Mouse (Mus musculus) CH12.LX (cell line): ENCODE results near the gene Zic5. TPM values are rescaled to one million over a fixed set of nuclear protein-coding genes. Genes with fewer than 3 reads are reported as not detected.

Experiments
- DNase-seq: peaks from one replicate; pipeline ENCODE4 v3.0.0-alpha.2; 2013; ENCODE audit errors: extremely low read depth
- H3K27ac ChIP-seq: 2 replicates; pipeline ENCODE4 v1.5.1; 2012; ENCODE audit warnings: low read depth, mild to moderate bottlenecking, control low read depth, moderate library complexity; ENCODE audit not compliant: insufficient read depth
- H3K27me3 ChIP-seq: replicated peaks from 2 replicates; pipeline ENCODE3; 2012; ENCODE audit warnings: inconsistent platforms
- H3K36me3 ChIP-seq, 2 experiments: replicated peaks in 1 of 2; 2 replicates each; pipeline versions ENCODE3 to v1.6.1; 2012; ENCODE audit warnings: inconsistent platforms in 1 of 2, low read length in 1 of 2, mild to moderate bottlenecking in 1 of 2, mixed read lengths in 1 of 2, moderate library complexity in 1 of 2; ENCODE audit not compliant: control insufficient read depth in 1 of 2, insufficient read depth in 1 of 2
- H3K4me1 ChIP-seq, 2 experiments: 2 replicates each; pipeline ENCODE4 v1.6.1; 2012; ENCODE audit warnings: inconsistent platforms in 1 of 2, moderate library complexity in 1 of 2; ENCODE audit not compliant: insufficient read depth in 2 of 2, control insufficient read depth in 1 of 2
- H3K4me2 ChIP-seq: 2 replicates; pipeline ENCODE4 v1.6.1; 2012; ENCODE audit warnings: low read depth, mild to moderate bottlenecking, control low read depth; ENCODE audit not compliant: poor library complexity, insufficient read depth, severe bottlenecking
- H3K4me3 ChIP-seq, 3 experiments: fragments of 150-350 bp in 1 of 3; sonication (generic) in 1 of 3; replicated peaks in 1 of 3; 2 replicates each; pipeline versions ENCODE3 to v1.5.1; 2011 to 2012; ENCODE audit warnings: low read depth in 2 of 3, low read length in 2 of 3, mild to moderate bottlenecking in 2 of 3, moderate library complexity in 2 of 3, control low read depth in 1 of 3, improper control_type of control experiment in 1 of 3, inconsistent platforms in 1 of 3, mixed read lengths in 1 of 3; ENCODE audit not compliant: poor library complexity in 1 of 3
- H3K79me2 ChIP-seq: replicated peaks from 2 replicates; pipeline ENCODE4 v1.6.1; 2012; ENCODE audit warnings: mild to moderate bottlenecking, moderate library complexity; ENCODE audit not compliant: control insufficient read depth, poor library complexity, insufficient read depth, severe bottlenecking; ENCODE audit errors: extremely low read depth
- H3K9ac ChIP-seq: 2 replicates; pipeline ENCODE4 v1.6.1; 2012; ENCODE audit warnings: low read depth, mild to moderate bottlenecking, control low read depth, moderate library complexity; ENCODE audit not compliant: insufficient read depth
- H3K9me3 ChIP-seq: replicated peaks from 2 replicates; pipeline ENCODE3; 2012; ENCODE audit warnings: low read length, inconsistent platforms, mixed read lengths
- CHD2 ChIP-seq: IDR thresholded peaks from 2 replicates; pipeline ENCODE4 v1.6.1; 2011; ENCODE audit warnings: low read length, improper control_type of control experiment
- CTCF ChIP-seq, 2 experiments: IDR thresholded peaks in 1 of 2; conservative IDR thresholded peaks in 1 of 2; 2 replicates each; pipeline ENCODE4 v1.5.1; 2011 to 2012; ENCODE audit warnings: low read depth in 2 of 2, low read length in 2 of 2, improper control_type of control experiment in 1 of 2, inconsistent platforms in 1 of 2, mild to moderate bottlenecking in 1 of 2, moderate library complexity in 1 of 2
- E2F4 ChIP-seq: IDR thresholded peaks from 2 replicates; pipeline ENCODE4 v1.6.1; 2011; ENCODE audit warnings: low read depth, low read length, improper control_type of control experiment; ENCODE audit not compliant: insufficient replicate concordance
- ETS1 ChIP-seq: conservative IDR thresholded peaks from 2 replicates; pipeline ENCODE4 v1.6.1; 2012; ENCODE audit warnings: low read depth, mild to moderate bottlenecking, inconsistent platforms, low read length, improper control_type of control experiment, moderate library complexity
- IRF4 ChIP-seq: IDR thresholded peaks from 2 replicates; pipeline ENCODE4 v1.6.1; 2014; ENCODE audit warnings: low read depth, mild to moderate bottlenecking, inconsistent platforms, low read length, improper control_type of control experiment
- KAT2A ChIP-seq: IDR thresholded peaks from 2 replicates; pipeline ENCODE4 v1.6.1; 2012; ENCODE audit warnings: low read length, improper control_type of control experiment, inconsistent platforms; ENCODE audit not compliant: insufficient replicate concordance
- MAFK ChIP-seq: IDR thresholded peaks from 2 replicates; pipeline ENCODE4 v1.6.1; 2011; ENCODE audit warnings: low read length, improper control_type of control experiment; ENCODE audit not compliant: insufficient replicate concordance
- MAX ChIP-seq: IDR thresholded peaks from 2 replicates; pipeline ENCODE4 v1.6.1; 2011; ENCODE audit warnings: low read length, improper control_type of control experiment
- MAZ ChIP-seq: IDR thresholded peaks from 2 replicates; pipeline ENCODE4 v1.6.1; 2012; ENCODE audit warnings: low read depth, mild to moderate bottlenecking, inconsistent platforms, low read length, improper control_type of control experiment, moderate library complexity
- MEF2A ChIP-seq: IDR thresholded peaks from 2 replicates; pipeline ENCODE4 v1.6.1; 2014; ENCODE audit warnings: low read depth, mild to moderate bottlenecking, inconsistent platforms, low read length, improper control_type of control experiment, borderline replicate concordance
- NELFE ChIP-seq: IDR thresholded peaks from 2 replicates; pipeline ENCODE4 v1.6.1; 2011; ENCODE audit warnings: low read depth, low read length, improper control_type of control experiment
- POLR2A ChIP-seq: IDR thresholded peaks from 2 replicates; pipeline ENCODE4 v1.6.1; 2011; ENCODE audit warnings: low read depth, mild to moderate bottlenecking, improper control_type of control experiment, low read length
- POLR2AphosphoS2 ChIP-seq: IDR thresholded peaks from 2 replicates; pipeline ENCODE4 v1.6.1; 2011; ENCODE audit warnings: low read depth, low read length, improper control_type of control experiment
- RAD21 ChIP-seq: IDR thresholded peaks from 2 replicates; pipeline ENCODE4 v1.6.1; 2011; ENCODE audit warnings: low read depth, mild to moderate bottlenecking, low read length, improper control_type of control experiment, moderate library complexity
- TCF12 ChIP-seq: IDR thresholded peaks from 2 replicates; pipeline ENCODE4 v1.6.1; 2014; ENCODE audit warnings: low read depth, mild to moderate bottlenecking, inconsistent platforms, low read length, improper control_type of control experiment
- UBTF ChIP-seq: IDR thresholded peaks from 2 replicates; pipeline ENCODE4 v1.6.1; 2012; ENCODE audit warnings: low read depth, mild to moderate bottlenecking, inconsistent platforms, low read length, improper control_type of control experiment, moderate library complexity
- USF1 ChIP-seq: IDR thresholded peaks from 2 replicates; pipeline ENCODE4 v1.6.1; 2014; ENCODE audit warnings: low read depth, mild to moderate bottlenecking, inconsistent platforms, low read length, improper control_type of control experiment
- ZMIZ1 ChIP-seq: IDR thresholded peaks from 2 replicates; pipeline ENCODE4 v1.6.1; 2012; ENCODE audit warnings: low read depth, mild to moderate bottlenecking, inconsistent platforms, low read length, improper control_type of control experiment
- dilution Hi-C: fragments of 300-500 bp; cut with MboI; formaldehyde crosslinking; loops from 2 replicates; pipeline ENCODE4 v1.14.3; 2020; ENCODE audit warnings: low sequenced_read_pairs; ENCODE audit not compliant: extremely low pct_unique_long_range_greater_than_20kb, extremely low pct_ligation_motif_present
- in situ Hi-C: fragments of 300-500 bp; cut with MboI; formaldehyde crosslinking; loops from 3 replicates; pipeline ENCODE4 v1.14.3; 2019; ENCODE audit warnings: low sequenced_read_pairs, low pct_ligation_motif_present, low pct_unique_long_range_greater_than_20kb, mixed read lengths
- polyA plus RNA-seq: library from polyadenylated mRNA; unstranded; fragments of >175 nt; gene quantifications from 2 replicates; pipeline ENCODE4 v1.2.1, GENCODE M21; 2012; ENCODE audit warnings: low read depth; ENCODE audit not compliant: insufficient read length
- total RNA-seq, 2 experiments: library from RNA; depleted of rRNA; stranded (reverse); fragments of 300-350 nt in 1 of 2; fragments of >200 nt in 1 of 2; gene quantifications; 2 replicates each; pipeline ENCODE4 v1.2.3; 2012 to 2014

Gene Zic5
- total and polyA plus RNA-seq, 3 experiments = 1.3 to 9.1 (median 1.5) TPM

DNA sequence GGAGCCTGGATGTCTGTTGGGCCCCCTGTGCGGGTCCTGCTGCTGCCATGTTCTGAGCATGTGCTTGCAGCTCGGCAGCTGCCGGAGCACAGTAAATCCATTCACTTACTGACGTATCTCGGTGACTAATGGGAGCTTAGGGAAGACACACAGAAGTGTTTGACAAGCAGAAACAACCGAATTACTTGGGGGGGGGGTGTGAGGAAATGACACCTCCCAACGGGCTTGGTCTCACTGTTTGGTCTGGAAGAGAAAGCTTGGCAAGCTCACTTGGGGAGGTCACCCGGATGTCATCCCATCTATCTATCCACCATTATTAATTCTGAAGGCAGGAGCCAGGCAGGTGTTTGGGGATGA lies 38.3 kb downstream of the Zic5 start:
- H3K27ac ChIP-seq = no peak overlapping the region
- TF ChIP-seq MEF2A (no peak), CHD2 (no peak), MAX (no peak), IRF4 (no peak), TCF12 (no peak), POLR2A (no peak), NELFE (no peak), USF1 (no peak), MAZ (no peak), ETS1 (no peak), POLR2AphosphoS2 (no peak), UBTF (no peak), KAT2A (no peak), E2F4 (no peak)
- H3K36me3 ChIP-seq = no peaks in the 10 kb centered on the region
- H3K9me3 ChIP-seq = no peaks in the 10 kb centered on the region
- H3K9ac ChIP-seq = no peak overlapping the region
- H3K4me2 ChIP-seq = no peak overlapping the region
- in situ Hi-C loops (no loop called here), dilution Hi-C loops (no loop called here)
- no peak for DNase-seq
- H3K79me2 ChIP-seq = no peaks in the 10 kb centered on the region
- H3K27me3 ChIP-seq = peaks cover 2% of the 10 kb centered on the region
- 0 out of 4 replicates have a peak, but pooled peaks cover 0 to 2% of the 10 kb centered on the region in 2 experiments for H3K4me1 ChIP-seq
- no peak overlapping the region for H3K4me3 ChIP-seq

DNA sequence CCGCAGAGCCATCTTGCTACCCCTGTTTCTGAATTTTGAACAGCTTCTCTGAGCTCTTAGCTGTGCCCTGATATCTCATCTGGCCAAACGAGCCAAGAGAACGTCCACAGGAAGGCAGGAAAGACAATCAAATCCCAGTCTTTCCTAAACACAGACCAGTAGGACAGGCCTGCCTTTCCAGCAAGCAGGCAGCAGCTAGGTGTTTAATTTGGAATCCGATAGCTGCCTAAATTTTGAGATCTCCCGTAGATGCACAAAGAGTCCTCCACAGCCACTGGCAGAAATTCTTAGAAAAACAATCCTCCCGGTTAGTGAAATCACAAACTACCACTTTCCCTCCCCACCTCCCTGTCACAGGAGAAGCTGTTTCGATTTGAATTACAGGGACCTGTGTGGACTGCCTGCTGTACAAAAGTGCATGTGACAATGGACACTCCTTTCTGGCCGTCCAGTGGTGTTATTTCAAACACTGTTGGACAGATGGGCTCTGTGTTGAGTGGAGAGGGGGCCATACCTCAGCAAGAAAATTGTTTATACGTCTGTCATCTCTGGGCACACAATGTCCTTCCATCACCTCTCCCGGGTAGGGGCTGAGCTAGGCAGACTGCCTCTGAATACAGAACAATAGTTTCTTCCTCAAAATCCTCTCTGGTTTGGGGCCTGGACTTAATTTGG lies 38.8 kb downstream of the Zic5 start:
- 0 out of 4 replicates have a peak, but pooled peaks cover 0 to 2% of the 10 kb centered on the region in 2 experiments for H3K4me1 ChIP-seq
- in situ Hi-C loops = no loop called here
- no peak for TF ChIP-seq RAD21
- no peak for TF ChIP-seq MAFK
- no peak for TF ChIP-seq ZMIZ1
- no peak for TF ChIP-seq UBTF
- no peak for TF ChIP-seq POLR2AphosphoS2
- TF ChIP-seq TCF12 = no peak
- no peak for TF ChIP-seq CTCF (conservative IDR thresholded peaks at IDR 0.05 in 1 of 2, IDR thresholded peaks at IDR 0.05 in 1 of 2; ENCODE audit: low read depth in 2 of 2, low read length in 2 of 2)
- TF ChIP-seq CHD2 = no peak
- TF ChIP-seq, all 38 proteins: peak for 0
- Histone ChIP-seq H3K9ac (no peak overlapping the region), H3K79me2 (no peaks in the 10 kb centered on the region), H3K9me3 (no peaks in the 10 kb centered on the region), H3K36me3 (no peaks in the 10 kb centered on the region), H3K4me3 (no peak overlapping the region), H3K27ac (no peak overlapping the region), H3K27me3 (peaks cover 2% of the 10 kb centered on the region), H3K4me2 (no peak overlapping the region)
- no peak for DNase-seq
- dilution Hi-C loops = no loop called here
